Mouse (Mus musculus): ENCODE results near the gene Ddr2.
"Not testable (repeated sequence)": the region's sequence is repeated elsewhere in the genome, so short reads cannot be mapped to it uniquely, and the experiment has no call there.

DNA sequence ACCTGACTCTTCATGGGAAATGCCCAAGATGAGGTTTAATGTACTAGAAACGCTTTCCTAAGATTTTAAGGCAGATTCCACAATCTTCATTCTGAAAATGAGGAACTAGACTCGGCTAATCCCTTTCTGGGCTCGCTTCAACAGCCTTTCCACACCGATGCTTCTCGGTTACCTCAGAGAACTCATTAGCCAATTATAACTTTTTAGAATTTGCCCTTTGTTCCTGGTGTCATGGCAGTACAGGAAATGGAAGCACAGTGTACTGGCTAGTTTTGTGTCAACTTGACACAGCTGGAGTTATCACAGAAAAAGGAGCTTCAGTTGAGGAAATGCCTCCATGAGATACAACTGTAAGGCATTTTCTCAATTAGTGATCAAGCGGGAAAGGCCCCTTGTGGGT lies 116.7 kb downstream of the Ddr2 start:
- not testable (repeated sequence) for TF ChIP-seq ZKSCAN1 (IDR thresholded peaks at IDR 0.05; ENCODE audit: borderline replicate concordance, low read depth, low read length); CTCF (conservative IDR thresholded peaks at IDR 0.05 in 1 of 2, IDR thresholded peaks at IDR 0.05 in 1 of 2; ENCODE audit: low read depth in 2 of 2, low read length in 2 of 2); SIN3A (IDR thresholded peaks at IDR 0.05; ENCODE audit: low read length); MEF2A (IDR thresholded peaks at IDR 0.05; ENCODE audit: borderline replicate concordance, low read depth, low read length)

Measured in CH12.LX (cell line).